Mouse (Mus musculus): ENCODE data around the gene Pde6h.

Gene Pde6h

GRCm38 (mm10) chr6:136940188-136940960 is 16.7 kb downstream of the Pde6h start:
- no peak for DNase-seq (ENCODE audit: low read depth, low spot score)

DNA sequence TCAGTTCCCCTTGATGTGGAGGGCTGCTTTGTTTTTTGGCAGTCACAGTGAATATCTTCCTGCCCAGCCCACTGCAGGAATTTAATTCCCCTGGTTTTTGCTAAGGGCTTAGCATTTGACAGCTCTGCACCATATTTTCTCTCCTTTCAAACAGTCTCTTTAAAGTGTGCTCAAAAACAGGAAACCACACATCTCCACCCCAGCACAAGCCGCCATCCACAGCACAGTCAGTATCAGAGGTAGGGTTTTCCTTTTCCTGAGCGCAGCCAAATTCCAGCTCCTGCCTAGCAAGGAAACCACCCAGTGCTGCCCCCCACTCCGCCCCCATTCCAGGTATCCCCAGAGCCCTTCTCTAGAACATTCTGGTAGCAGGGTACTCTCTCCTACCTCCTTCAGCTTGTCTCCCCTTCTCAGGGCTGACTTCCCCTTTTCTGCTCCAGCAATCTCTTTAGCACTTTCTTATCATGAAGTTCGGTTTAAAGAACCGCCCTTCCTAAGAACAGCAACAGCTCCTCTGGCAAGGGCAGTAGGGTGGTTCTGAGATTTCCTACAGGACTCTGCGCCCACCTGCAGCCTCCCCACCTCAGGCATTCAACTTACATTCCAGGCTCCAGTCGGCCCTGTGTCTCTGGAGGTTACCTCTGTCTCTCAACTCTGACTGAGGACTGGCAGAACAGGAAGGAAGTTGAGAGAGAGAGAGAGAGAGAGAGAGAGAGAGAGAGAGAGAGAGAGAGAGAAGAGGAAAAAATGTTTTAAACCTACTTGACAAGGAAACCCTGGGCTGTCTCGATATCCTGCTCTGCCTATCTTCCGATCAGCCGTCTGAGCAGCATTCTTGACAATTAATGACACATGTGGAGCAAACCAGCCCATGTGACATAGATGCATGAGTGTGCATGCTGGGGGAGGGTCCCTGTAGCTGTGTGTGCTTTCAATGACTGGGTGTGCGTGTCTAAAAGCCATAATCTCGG is 17.7 kb downstream of the Pde6h start, which contains the start of gene Arhgdib:
TSS of gene Arhgdib (minus strand) at position 849 of the 971 bp plus-strand sequence.
- DNase-seq (ENCODE audit: low read depth, low spot score) = peak; percentile 30

- DNase-seq (ENCODE audit: low read depth, low spot score) = no peak
Observed at GRCm38 (mm10) chr6:136942280-136942679, 18.6 kb downstream of the Pde6h start.

DNA sequence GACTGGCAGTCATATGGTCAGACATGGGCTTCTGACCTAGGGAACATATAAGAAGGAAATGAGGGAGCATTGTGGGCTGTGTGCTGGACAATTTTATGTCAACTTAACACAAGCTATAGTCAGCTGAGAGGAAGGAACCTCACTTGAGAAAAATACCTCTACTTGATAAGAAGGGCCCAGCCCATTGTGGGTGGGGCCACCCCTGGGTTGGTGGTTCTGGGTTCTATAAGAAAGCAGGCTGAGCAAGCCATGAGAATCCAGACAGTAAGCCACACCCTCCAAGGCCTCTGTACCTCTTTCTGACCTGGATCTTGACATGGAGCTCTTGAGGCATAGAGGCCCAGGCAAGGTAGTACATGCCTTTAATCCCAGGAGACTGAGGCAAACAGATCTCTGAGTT is 19.8 kb downstream of the Pde6h start:
- no peak for DNase-seq (ENCODE audit: low read depth, low spot score)

- no peak for DNase-seq (ENCODE audit: low read depth, low spot score)
Observed at GRCm38 (mm10) chr6:136944511-136944910, 20.9 kb downstream of the Pde6h start.

GRCm38 (mm10) chr6:136946241-136946640 is 22.6 kb downstream of the Pde6h start:
- no peak for DNase-seq (ENCODE audit: low read depth, low spot score)

DNA sequence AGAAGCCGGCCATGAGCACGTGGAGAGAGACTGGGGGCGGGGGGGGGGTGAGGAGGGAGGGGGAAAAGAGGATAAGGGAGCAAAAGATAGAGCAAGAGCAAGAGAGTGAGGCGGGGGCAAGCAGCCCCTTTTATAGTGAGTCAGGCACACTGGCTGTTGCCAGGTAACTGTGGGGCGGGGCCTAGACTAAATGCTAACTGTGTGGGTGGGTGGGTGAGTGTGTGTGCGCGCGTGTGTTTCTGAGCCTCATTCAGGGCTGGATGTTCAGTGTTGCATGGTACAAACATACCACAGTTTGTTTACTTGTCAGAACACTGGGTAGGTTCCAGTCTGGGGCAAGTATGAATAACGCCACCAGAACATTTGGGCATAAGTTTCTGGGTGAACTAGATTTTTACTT is 23.3 kb downstream of the Pde6h start:
- DNase-seq (ENCODE audit: low read depth, low spot score) = no peak

DNA sequence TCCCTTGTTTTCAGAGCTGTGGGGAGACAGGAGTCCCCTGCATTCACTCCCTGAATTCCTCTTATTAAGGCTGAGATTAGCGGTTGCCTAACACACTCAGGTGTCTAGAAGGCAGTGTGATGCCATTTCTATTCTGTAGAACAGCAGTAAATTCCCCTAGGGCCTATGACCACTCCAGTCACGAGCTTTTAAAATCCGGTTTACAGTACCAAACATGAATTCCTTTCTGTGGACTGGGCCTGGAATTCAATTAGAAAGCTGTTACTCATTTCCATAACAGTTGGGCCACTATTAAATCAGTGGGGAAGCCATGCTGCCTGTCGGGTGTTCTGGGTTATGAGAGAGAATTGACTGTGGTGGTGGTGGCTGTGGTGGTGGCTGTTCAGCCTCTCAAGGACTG is 24.1 kb downstream of the Pde6h start:
- no peak for DNase-seq (ENCODE audit: low read depth, low spot score)

DNA sequence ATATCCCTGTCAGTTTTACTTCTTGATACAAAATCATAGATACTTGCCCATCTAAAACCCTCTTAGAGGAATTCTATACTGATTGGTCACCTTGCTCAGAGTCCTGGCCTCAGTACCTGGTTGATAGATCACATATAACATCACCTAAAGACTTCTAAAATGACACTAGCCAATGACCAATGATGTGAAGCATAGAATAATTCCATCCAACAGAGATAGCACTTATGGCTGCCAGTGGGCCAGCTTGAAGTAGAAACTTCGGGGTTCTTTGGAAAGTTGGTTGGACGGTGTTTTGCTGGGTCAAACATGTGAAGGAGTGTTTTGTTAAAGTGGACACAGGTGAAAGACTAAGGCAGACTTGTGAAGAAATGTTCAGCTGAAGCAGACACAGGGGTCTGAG is 26.5 kb downstream of the Pde6h start:
- no peak for DNase-seq (ENCODE audit: low read depth, low spot score)

- no peak for DNase-seq (ENCODE audit: low read depth, low spot score)
Observed at GRCm38 (mm10) chr6:136952930-136953329, 29.3 kb downstream of the Pde6h start.

DNA sequence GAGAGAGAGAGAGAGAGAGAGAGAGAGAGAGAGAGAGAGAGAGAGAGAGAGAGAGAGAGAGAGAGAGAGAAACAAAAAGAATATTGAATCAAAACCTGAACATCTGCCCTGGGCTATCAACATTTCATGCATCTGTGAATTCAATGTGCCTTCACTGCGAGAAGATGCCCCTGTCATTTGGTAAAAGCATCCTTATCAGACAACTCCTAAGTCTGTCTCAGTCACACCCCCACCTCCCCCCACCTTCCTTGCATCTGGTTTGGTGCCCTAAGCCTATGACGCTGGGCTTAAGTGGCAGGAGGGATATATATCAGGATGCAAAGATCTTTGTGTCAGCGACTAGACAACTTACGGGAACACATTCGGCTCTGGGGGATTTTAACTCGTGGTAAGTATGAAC is 30.6 kb downstream of the Pde6h start:
- DNase-seq (ENCODE audit: low read depth, low spot score) = no peak

GRCm38 (mm10) chr6:136954715-136955114 is 31.1 kb downstream of the Pde6h start:
- no peak for DNase-seq (ENCODE audit: low read depth, low spot score)

- no peak for DNase-seq (ENCODE audit: low read depth, low spot score)
Observed at GRCm38 (mm10) chr6:136955240-136955639, 31.6 kb downstream of the Pde6h start.

DNA sequence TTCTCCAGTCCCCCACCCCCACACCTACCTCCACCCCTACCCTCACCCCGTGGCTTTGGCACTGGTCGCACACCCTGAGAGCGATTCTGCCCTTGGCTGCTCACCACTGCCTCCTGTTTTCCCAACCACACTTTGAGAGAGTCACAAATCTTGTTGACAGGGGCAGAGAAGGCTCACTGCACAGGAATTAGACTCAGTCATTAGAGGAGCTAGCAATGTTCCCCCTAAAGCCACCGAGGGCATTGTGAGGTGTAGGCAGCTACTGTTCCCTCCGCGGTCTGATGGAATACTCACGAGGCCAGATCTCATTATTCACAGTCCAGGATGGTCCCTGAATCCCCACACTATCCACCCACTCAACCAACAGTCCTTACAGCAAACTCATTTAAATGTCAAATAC is 33.4 kb downstream of the Pde6h start:
- no peak for DNase-seq (ENCODE audit: low read depth, low spot score)

- no peak for DNase-seq (ENCODE audit: low read depth, low spot score)
Observed at GRCm38 (mm10) chr6:136959131-136959530, 35.5 kb downstream of the Pde6h start.

- no peak for DNase-seq (ENCODE audit: low read depth, low spot score)
Observed at GRCm38 (mm10) chr6:136962957-136963356, 39.3 kb downstream of the Pde6h start.

- DNase-seq (ENCODE audit: low read depth, low spot score) = no peak
Observed at GRCm38 (mm10) chr6:136964609-136965510, 41.2 kb downstream of the Pde6h start.

DNA sequence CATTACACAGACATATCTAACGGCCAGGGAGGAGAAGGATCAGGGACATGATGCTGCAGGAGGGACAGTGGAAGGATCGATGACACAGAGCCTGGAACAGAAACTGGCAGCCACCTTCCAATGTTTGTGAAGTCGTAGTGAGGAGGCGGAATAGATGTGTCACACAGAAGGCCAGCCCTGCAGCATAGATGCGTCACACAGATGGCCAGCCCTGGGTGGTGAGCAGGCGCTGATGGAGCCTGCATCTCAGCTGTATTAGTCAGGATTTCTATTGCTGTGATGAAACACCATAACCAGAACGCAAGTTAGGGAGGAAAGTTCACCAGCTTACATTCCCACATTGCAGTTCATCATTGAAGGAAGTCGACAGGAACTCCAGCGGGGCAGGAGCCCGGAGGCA is 42.3 kb downstream of the Pde6h start:
- no peak for DNase-seq (ENCODE audit: low read depth, low spot score)

GRCm38 (mm10) chr6:136967466-136967865 is 43.8 kb downstream of the Pde6h start:
- DNase-seq (ENCODE audit: low read depth, low spot score) = no peak

DNA sequence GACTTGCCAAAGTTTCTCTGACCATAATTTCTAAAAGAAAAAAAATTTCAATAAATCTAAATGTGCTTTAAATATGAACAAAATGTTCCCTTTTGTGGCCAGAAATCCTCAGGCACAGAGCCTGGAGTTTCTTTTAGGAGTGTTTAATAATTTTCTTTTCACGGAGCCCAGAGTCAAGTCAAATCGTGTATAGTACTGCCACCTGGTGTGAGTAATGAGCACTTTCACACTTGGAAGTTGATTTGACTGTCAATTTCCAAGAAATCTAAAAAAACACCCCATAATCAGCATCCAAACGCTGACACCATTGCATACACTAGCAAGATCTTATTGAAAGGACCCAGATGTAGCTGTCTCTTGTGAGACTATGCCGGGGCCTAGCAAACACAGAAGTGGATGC is 45.2 kb downstream of the Pde6h start:
- peak; percentile 25 for DNase-seq (ENCODE audit: low read depth, low spot score)

DNA sequence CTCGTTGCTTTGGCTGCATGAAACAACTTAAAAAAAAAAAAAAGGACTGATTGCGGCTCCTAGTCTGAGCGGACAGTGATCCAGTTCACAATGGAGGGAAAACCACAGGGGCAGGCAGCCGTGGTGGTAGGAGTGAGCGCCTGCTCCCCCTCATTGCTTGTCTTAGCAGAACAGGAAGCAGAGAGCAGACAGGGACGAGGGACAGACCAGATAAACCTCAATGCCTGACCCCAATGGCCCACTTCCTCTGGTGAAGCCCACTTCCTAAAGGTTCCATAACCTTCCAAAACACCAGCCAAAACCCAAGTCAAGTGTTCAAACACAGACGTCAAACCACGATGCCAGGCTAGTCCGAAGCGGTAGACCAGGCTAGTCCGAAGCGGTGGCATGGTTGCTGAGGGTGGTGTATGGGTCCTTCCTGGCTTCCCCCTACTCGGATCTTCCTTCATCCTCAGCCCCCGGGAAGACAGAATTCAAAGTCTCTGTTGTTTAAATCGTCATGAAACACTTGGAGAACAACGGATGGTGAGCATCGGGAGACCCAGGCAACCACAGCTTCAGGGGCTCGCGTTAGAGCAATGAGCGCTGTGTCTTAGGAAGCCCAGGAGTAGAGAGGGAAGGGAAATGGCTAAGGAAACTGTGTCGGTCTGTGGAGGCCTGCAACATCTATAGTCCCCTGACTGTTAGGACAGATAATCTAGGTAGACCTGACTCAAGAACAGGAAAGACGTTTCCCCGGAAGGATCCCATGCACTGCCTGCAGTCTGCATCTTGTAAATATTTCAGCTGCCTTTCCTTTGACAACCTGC is 55.8 kb downstream of the Pde6h start:
- no peak for DNase-seq (ENCODE audit: low read depth, low spot score)

Measured in mesoderm, embryonic 11.5 days (tissue).